Mouse (Mus musculus): ENCODE measurements around the gene Garnl3. TPM values are rescaled to one million over a fixed set of nuclear protein-coding genes. Genes with fewer than 3 reads are reported as not detected.

Garnl3 gene
- polyA plus RNA-seq (2016; fragmentation: Nextera tagmentation; extraction: Ambion mirVana) = 8.6 and 9.4 TPM in 2 replicates

- WGBS = under 1% methylated on average over 22 of the region's 22 CpGs
Measured at GRCm38 (mm10) chr2:33131500-33132092, at the start of gene Garnl3. Gene Garnl3 (minus strand): TSS chr2:33131654.

GRCm38 (mm10) chr2:33179930-33180630, 48.6 kb upstream of the Garnl3 start:
- WGBS = 66% methylated on average over 16 of the region's 16 CpGs
- Histone ChIP-seq H3K4me1 (peaks cover 43% of the 10 kb centered on the region), H3K27me3 (ENCODE audit: low read depth, poor library complexity, severe bottlenecking) (no peaks in the 10 kb centered on the region)

More at GRCm38 (mm10) chr2:33131500-33132092, at the start of gene Garnl3:
- H3K9me3 ChIP-seq (replicated peaks) = no peaks in the 10 kb centered on the region
- peak within 1 kb of the TSS; percentile 71 for H3K27ac ChIP-seq
- no peaks in the 10 kb centered on the region for H3K36me3 ChIP-seq
- DNase-seq (ENCODE audit: low spot score) = no peak
- H3K4me3 ChIP-seq = peak within 1 kb of the TSS; percentile 64
- peaks cover 47% of the 10 kb centered on the region for H3K27me3 ChIP-seq (ENCODE audit: low read depth, poor library complexity, severe bottlenecking)
- H3K4me1 ChIP-seq = peaks cover 34% of the 10 kb centered on the region

GRCm38 (mm10) chr2:33179171-33179929, 47.9 kb upstream of the Garnl3 start:
- Histone ChIP-seq H3K36me3 (no peaks in the 10 kb centered on the region), H3K27ac (peak overlapping the region; percentile 83), H3K4me3 (no peak overlapping the region), H3K27me3 (ENCODE audit: low read depth, poor library complexity, severe bottlenecking) (no peaks in the 10 kb centered on the region), H3K9me3 (replicated peaks) (no peaks in the 10 kb centered on the region), H3K4me1 (peaks cover 42% of the 10 kb centered on the region)
- 69% methylated on average over 14 of the region's 14 CpGs for WGBS
- no peak for DNase-seq (ENCODE audit: low spot score)

More at GRCm38 (mm10) chr2:33179930-33180630, 48.6 kb upstream of the Garnl3 start:
- H3K9me3 ChIP-seq (replicated peaks) = no peaks in the 10 kb centered on the region
- H3K27ac ChIP-seq = peak overlapping the region; percentile 83
- DNase-seq (ENCODE audit: low spot score) = peak; percentile 57
- no peaks in the 10 kb centered on the region for H3K36me3 ChIP-seq
- no peak overlapping the region for H3K4me3 ChIP-seq

GRCm38 (mm10) chr2:33178243-33178932, 46.9 kb upstream of the Garnl3 start:
- DNase-seq (ENCODE audit: low spot score) = no peak
- H3K4me3 ChIP-seq = no peak overlapping the region
- H3K27me3 ChIP-seq (ENCODE audit: low read depth, poor library complexity, severe bottlenecking) = no peaks in the 10 kb centered on the region
- no peaks in the 10 kb centered on the region for H3K9me3 ChIP-seq (replicated peaks)
- WGBS = 49% methylated on average over 11 of the region's 11 CpGs
- H3K36me3 ChIP-seq = no peaks in the 10 kb centered on the region
- H3K4me1 ChIP-seq = peaks cover 42% of the 10 kb centered on the region
- peak overlapping the region; percentile 83 for H3K27ac ChIP-seq

- no peak overlapping the region for H3K4me3 ChIP-seq
- peaks cover 46% of the 10 kb centered on the region for H3K4me1 ChIP-seq
- DNase-seq (ENCODE audit: low spot score) = no peak
Measured at GRCm38 (mm10) chr2:33177443-33178242, 46.2 kb upstream of the Garnl3 start.

GRCm38 (mm10) chr2:33176921-33177320, 45.5 kb upstream of the Garnl3 start:
- no peak overlapping the region for H3K4me3 ChIP-seq
- WGBS = 64% methylated on average over 2 of the region's 2 CpGs
- peak overlapping the region; percentile 70; the same call in 1 of the 2 replicates for H3K27ac ChIP-seq

More at GRCm38 (mm10) chr2:33177443-33178242, 46.2 kb upstream of the Garnl3 start:
- Histone ChIP-seq H3K9me3 (replicated peaks) (no peaks in the 10 kb centered on the region), H3K27ac (peak overlapping the region; percentile 83), H3K36me3 (no peaks in the 10 kb centered on the region), H3K27me3 (ENCODE audit: low read depth, poor library complexity, severe bottlenecking) (no peaks in the 10 kb centered on the region)
- WGBS = 69% methylated on average over 12 of the region's 12 CpGs

GRCm38 (mm10) chr2:33176516-33176915, 45.1 kb upstream of the Garnl3 start:
- WGBS = 75% methylated on average over 7 of the region's 7 CpGs
- no peak for DNase-seq (ENCODE audit: low spot score)
- Histone ChIP-seq H3K4me3 (no peak overlapping the region), H3K9me3 (replicated peaks) (no peaks in the 10 kb centered on the region), H3K4me1 (peaks cover 46% of the 10 kb centered on the region), H3K27me3 (ENCODE audit: low read depth, poor library complexity, severe bottlenecking) (no peaks in the 10 kb centered on the region), H3K27ac (no peak overlapping the region), H3K36me3 (no peaks in the 10 kb centered on the region)

More at GRCm38 (mm10) chr2:33176921-33177320, 45.5 kb upstream of the Garnl3 start:
- Histone ChIP-seq H3K27me3 (ENCODE audit: low read depth, poor library complexity, severe bottlenecking) (no peaks in the 10 kb centered on the region), H3K36me3 (no peaks in the 10 kb centered on the region), H3K4me1 (peaks cover 46% of the 10 kb centered on the region), H3K9me3 (replicated peaks) (no peaks in the 10 kb centered on the region)
- DNase-seq (ENCODE audit: low spot score) = no peak

- WGBS = 95% methylated on average over 7 of the region's 7 CpGs
- Histone ChIP-seq H3K4me1 (peaks cover 43% of the 10 kb centered on the region), H3K27ac (peak overlapping the region; percentile 44; the same call in 1 of the 2 replicates), H3K27me3 (ENCODE audit: low read depth, poor library complexity, severe bottlenecking) (no peaks in the 10 kb centered on the region), H3K9me3 (replicated peaks) (no peaks in the 10 kb centered on the region), H3K36me3 (no peaks in the 10 kb centered on the region), H3K4me3 (no peak overlapping the region)
- DNase-seq (ENCODE audit: low spot score) = no peak
Measured at GRCm38 (mm10) chr2:33173686-33174085, 42.2 kb upstream of the Garnl3 start.

GRCm38 (mm10) chr2:33173126-33173525, 41.7 kb upstream of the Garnl3 start:
- 85% methylated on average over 10 of the region's 10 CpGs for WGBS
- H3K4me1 ChIP-seq = peaks cover 40% of the 10 kb centered on the region
- peak overlapping the region; percentile 38; the same call in 1 of the 2 replicates for H3K27ac ChIP-seq
- no peak for DNase-seq (ENCODE audit: low spot score)
- H3K27me3 ChIP-seq (ENCODE audit: low read depth, poor library complexity, severe bottlenecking) = no peaks in the 10 kb centered on the region
- no peak overlapping the region for H3K4me3 ChIP-seq
- no peaks in the 10 kb centered on the region for H3K9me3 ChIP-seq (replicated peaks)
- H3K36me3 ChIP-seq = no peaks in the 10 kb centered on the region

GRCm38 (mm10) chr2:33170777-33171565, 39.5 kb upstream of the Garnl3 start:
- no peaks in the 10 kb centered on the region for H3K9me3 ChIP-seq (replicated peaks)
- H3K27ac ChIP-seq = peak overlapping the region; percentile 46; the same call in 1 of the 2 replicates

GRCm38 (mm10) chr2:33169445-33169844, 38.0 kb upstream of the Garnl3 start:
- 77% methylated on average over 6 of the region's 6 CpGs for WGBS
- Histone ChIP-seq H3K36me3 (no peaks in the 10 kb centered on the region), H3K27me3 (ENCODE audit: low read depth, poor library complexity, severe bottlenecking) (no peaks in the 10 kb centered on the region), H3K4me1 (peaks cover 51% of the 10 kb centered on the region), H3K27ac (peak overlapping the region; percentile 5), H3K9me3 (replicated peaks) (no peaks in the 10 kb centered on the region), H3K4me3 (no peak overlapping the region)
- DNase-seq (ENCODE audit: low spot score) = no peak

More at GRCm38 (mm10) chr2:33170777-33171565, 39.5 kb upstream of the Garnl3 start:
- H3K4me1 ChIP-seq = peaks cover 36% of the 10 kb centered on the region
- no peaks in the 10 kb centered on the region for H3K36me3 ChIP-seq
- H3K27me3 ChIP-seq (ENCODE audit: low read depth, poor library complexity, severe bottlenecking) = no peaks in the 10 kb centered on the region
- WGBS = 80% methylated on average over 10 of the region's 10 CpGs
- H3K4me3 ChIP-seq = no peak overlapping the region
- no peak for DNase-seq (ENCODE audit: low spot score)
